Mouse (Mus musculus) ES-E14 (cell line): ENCODE measurements at regions not wholly inside any gene's neighbourhood (a gene's known extent, or its start where the extent isn't known, plus 50 kb on each side); places are given as distances from the start of the nearest gene placed in this dataset.

Source experiments
- DNase-seq: peaks from one replicate; pipeline ENCODE4 v3.0.0-alpha.2; 2013; ENCODE audit warnings: low read depth, low spot score
- H3K27ac ChIP-seq: 2 replicates; pipeline ENCODE4 v1.5.1; 2012; ENCODE audit warnings: low read depth, mild to moderate bottlenecking, low read length, moderate library complexity, mixed read lengths; ENCODE audit not compliant: poor library complexity, insufficient read depth, severe bottlenecking
- H3K36me3 ChIP-seq: 2 replicates; pipeline ENCODE4 v1.6.1; 2012; ENCODE audit warnings: mild to moderate bottlenecking, low read length, moderate library complexity, mixed read lengths; ENCODE audit not compliant: control insufficient read depth, poor library complexity, insufficient read depth, severe bottlenecking
- H3K4me1 ChIP-seq, 2 experiments: fragments of 150-350 bp in 1 of 2; sonication (generic) in 1 of 2; 2 replicates each; pipeline ENCODE4 v1.6.1; 2012; ENCODE audit warnings: low read length in 2 of 2, mild to moderate bottlenecking in 1 of 2, mixed read lengths in 1 of 2; ENCODE audit not compliant: control insufficient read depth in 2 of 2, insufficient read depth in 2 of 2, poor library complexity in 1 of 2
- H3K4me3 ChIP-seq, 2 experiments: fragments of 150-350 bp in 1 of 2; sonication (generic) in 1 of 2; 2 replicates each; pipeline ENCODE4 v1.5.1; 2012; ENCODE audit warnings: low read length in 2 of 2, low read depth in 1 of 2, mild to moderate bottlenecking in 1 of 2, mixed read lengths in 1 of 2; ENCODE audit not compliant: insufficient read depth in 1 of 2, poor library complexity in 1 of 2, severe bottlenecking in 1 of 2
- H3K9ac ChIP-seq: 2 replicates; pipeline ENCODE4 v1.6.1; 2012; ENCODE audit warnings: low read depth, mild to moderate bottlenecking, low read length, mixed read lengths; ENCODE audit not compliant: poor library complexity, insufficient read depth, severe bottlenecking
- H3K9me3 ChIP-seq: fragments of 150-350 bp; sonication (generic); 2 replicates; pipeline ENCODE4 v1.6.1; 2012; ENCODE audit warnings: low read depth, mild to moderate bottlenecking, low read length; ENCODE audit not compliant: control insufficient read depth, insufficient read depth
- CHD2 ChIP-seq: IDR thresholded peaks from 2 replicates; pipeline ENCODE4 v1.6.1; 2014; ENCODE audit warnings: mild to moderate bottlenecking, low read depth, low read length, inconsistent platforms
- HCFC1 ChIP-seq: IDR thresholded peaks from 2 replicates; pipeline ENCODE4 v1.6.1; 2012; ENCODE audit warnings: low read length, inconsistent platforms, borderline replicate concordance; ENCODE audit not compliant: insufficient read depth
- MAFK ChIP-seq: IDR thresholded peaks from 2 replicates; pipeline ENCODE4 v1.6.1; 2014; ENCODE audit warnings: mild to moderate bottlenecking, low read depth, low read length, inconsistent platforms; ENCODE audit not compliant: insufficient read depth
- ZC3H11A ChIP-seq: IDR thresholded peaks from 2 replicates; pipeline ENCODE4 v1.6.1; 2012; ENCODE audit warnings: low read depth, mild to moderate bottlenecking, inconsistent platforms, low read length, borderline replicate concordance
- ZNF384 ChIP-seq: IDR thresholded peaks from 2 replicates; pipeline ENCODE4 v1.6.1; 2012; ENCODE audit warnings: low read depth, low read length, inconsistent platforms
- in situ Hi-C, 2 experiments: fragments of 600-800 bp; cut with MboI; formaldehyde crosslinking; loops; one replicate each; pipeline ENCODE4 v1.15.1; 2025; ENCODE audit warnings: low sequenced_read_pairs in 2 of 2, inconsistent platforms in 1 of 2; ENCODE audit not compliant: unreplicated experiment in 2 of 2

GRCm38 (mm10) chr3:155529312-155529711 lies 436.1 kb downstream of the Lrriq3 start:
- Histone ChIP-seq H3K36me3 (no peaks in the 10 kb centered on the region), H3K9me3 (no peaks in the 10 kb centered on the region), H3K9ac (no peak overlapping the region), H3K4me3 (no peak overlapping the region), H3K4me1 (no peaks in the 10 kb centered on the region), H3K27ac (no peak overlapping the region)
- no peak for DNase-seq
- TF ChIP-seq ZC3H11A, result no peak
- peak; percentile 60 for TF ChIP-seq MAFK
- TF ChIP-seq HCFC1, result no peak
- in situ Hi-C loops, result no loop called here

- Histone ChIP-seq H3K27ac (no peak overlapping the region), H3K9me3 (no peaks in the 10 kb centered on the region), H3K4me3 (no peak overlapping the region), H3K9ac (no peak overlapping the region), H3K4me1 (no peaks in the 10 kb centered on the region), H3K36me3 (no peaks in the 10 kb centered on the region)
- in situ Hi-C loops, result no loop called here
- peak; percentile 12 for DNase-seq
- TF ChIP-seq HCFC1 (no peak), CHD2 (no peak), ZC3H11A (no peak), ZNF384 (no peak), MAFK (no peak)
Measured at GRCm38 (mm10) chr3:155530811-155531210, 437.6 kb downstream of the Lrriq3 start.

GRCm38 (mm10) chr3:155532075-155532474 lies 438.8 kb downstream of the Lrriq3 start:
- TF ChIP-seq ZNF384 (no peak), MAFK (no peak), HCFC1 (no peak), ZC3H11A (no peak), CHD2 (no peak)
- Histone ChIP-seq H3K27ac (no peak overlapping the region), H3K9me3 (no peaks in the 10 kb centered on the region), H3K9ac (no peak overlapping the region), H3K36me3 (no peaks in the 10 kb centered on the region), H3K4me1 (no peaks in the 10 kb centered on the region), H3K4me3 (no peak overlapping the region)
- DNase-seq, result no peak
- in situ Hi-C loops, result no loop called here

- Histone ChIP-seq H3K4me3 (no peak overlapping the region), H3K4me1 (no peaks in the 10 kb centered on the region), H3K27ac (no peak overlapping the region), H3K9me3 (no peaks in the 10 kb centered on the region), H3K36me3 (no peaks in the 10 kb centered on the region), H3K9ac (no peak overlapping the region)
- DNase-seq, result no peak
- in situ Hi-C loops, result no loop called here
- no peak for TF ChIP-seq ZC3H11A
Measured at GRCm38 (mm10) chr3:155548204-155548603, 455.0 kb downstream of the Lrriq3 start.

GRCm38 (mm10) chr3:155577111-155577510 lies 483.9 kb downstream of the Lrriq3 start:
- Histone ChIP-seq H3K9ac (no peak overlapping the region), H3K4me3 (no peak overlapping the region), H3K9me3 (no peaks in the 10 kb centered on the region), H3K36me3 (no peaks in the 10 kb centered on the region), H3K4me1 (no peaks in the 10 kb centered on the region), H3K27ac (no peak overlapping the region)
- DNase-seq, result no peak
- in situ Hi-C loops, result no loop called here
- TF ChIP-seq ZC3H11A, result no peak
- TF ChIP-seq CHD2, result no peak
- TF ChIP-seq ZNF384, result no peak
- no peak for TF ChIP-seq HCFC1
- no peak for TF ChIP-seq MAFK
